Mouse (Mus musculus): ENCODE measurements at regions not wholly inside any gene's neighbourhood (a gene's known extent, or its start where the extent isn't known, plus 50 kb on each side); places are given as distances from the start of the nearest gene placed in this dataset.

DNA sequence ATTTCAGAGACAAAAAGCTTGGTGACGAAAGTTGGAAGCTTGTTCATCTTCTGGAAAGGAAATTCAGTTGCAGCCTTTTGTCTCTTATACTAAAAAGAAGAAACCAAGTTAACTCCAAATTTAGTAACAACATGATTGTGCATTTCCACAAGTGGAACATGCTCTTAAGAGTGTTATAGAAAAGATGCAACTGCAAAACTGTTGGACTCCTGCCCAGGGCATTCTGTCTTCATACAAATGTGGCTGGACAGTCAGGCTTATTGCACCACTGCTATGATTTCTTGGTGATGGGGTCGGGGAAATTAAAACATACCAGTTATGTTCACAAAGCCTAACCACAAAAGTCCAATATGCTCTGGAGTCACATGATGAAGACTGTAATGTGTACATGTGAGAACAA, 194.8 kb downstream of the Gm5447 start:
- TF ChIP-seq EP300 (IDR thresholded peaks at IDR 0.05; ENCODE audit: low read depth) (no peak), CTCF (IDR thresholded peaks at IDR 0.05; ENCODE audit: low read depth) (no peak)
